Mouse (Mus musculus): ENCODE data around the gene Prkab1. TPM values are rescaled to one million over a fixed set of nuclear protein-coding genes. Genes with fewer than 3 reads are reported as not detected.

Prkab1 gene
- polyA plus RNA-seq, 1 experiment from 2014 or later = 47.7 TPM

DNA sequence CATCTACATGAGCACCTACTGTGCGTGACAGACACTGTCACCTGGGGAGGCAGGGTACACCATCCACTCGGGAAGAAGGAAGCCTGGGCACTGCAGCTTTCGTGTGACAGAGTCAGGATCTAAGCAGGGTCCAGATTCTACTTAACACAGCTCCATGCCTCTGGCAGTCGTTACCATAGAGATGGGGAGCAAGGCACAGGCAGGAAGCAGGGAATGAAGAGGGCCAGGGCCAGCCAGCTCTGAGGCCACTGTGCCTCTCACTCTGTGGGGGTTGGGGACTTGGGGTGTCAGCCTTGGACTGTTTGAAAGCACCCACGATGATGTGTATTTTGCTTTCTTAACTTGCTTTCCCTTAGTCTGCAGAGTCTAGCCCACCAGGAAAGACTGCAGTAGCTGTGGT lies 46.1 kb downstream of the Prkab1 start:
- H3K4me2 ChIP-seq (replicated peaks) = no peak overlapping the region
- H3K9me3 ChIP-seq (ENCODE audit: control insufficient read depth, low read length) = no peaks in the 10 kb centered on the region
- H3K27me3 ChIP-seq (ENCODE audit: control insufficient read depth, insufficient read depth, low read length) = no peaks in the 10 kb centered on the region
- WGBS = 61% methylated on average over 5 of the region's 5 CpGs
- DNase-seq (ENCODE audit: low spot score) (no peak), ATAC-seq (ENCODE audit: low FRiP score) (peak; percentile 40; the same call in 1 of the 2 replicates)
- no peak overlapping the region for H3K4me3 ChIP-seq (replicated peaks; ENCODE audit: low read length)
- H3K27ac ChIP-seq = peak overlapping the region; percentile 12; the same call in 1 of the 2 replicates
- no peak overlapping the region for H3K9ac ChIP-seq
- H3K36me3 ChIP-seq (replicated peaks; ENCODE audit: control insufficient read depth, insufficient read depth) = peaks cover 8% of the 10 kb centered on the region; the same call in 1 of the 2 replicates
- H3K4me1 ChIP-seq (replicated peaks; ENCODE audit: control insufficient read depth, insufficient read depth, low read length) = peaks cover 3% of the 10 kb centered on the region; the same call in 1 of the 2 replicates

DNA sequence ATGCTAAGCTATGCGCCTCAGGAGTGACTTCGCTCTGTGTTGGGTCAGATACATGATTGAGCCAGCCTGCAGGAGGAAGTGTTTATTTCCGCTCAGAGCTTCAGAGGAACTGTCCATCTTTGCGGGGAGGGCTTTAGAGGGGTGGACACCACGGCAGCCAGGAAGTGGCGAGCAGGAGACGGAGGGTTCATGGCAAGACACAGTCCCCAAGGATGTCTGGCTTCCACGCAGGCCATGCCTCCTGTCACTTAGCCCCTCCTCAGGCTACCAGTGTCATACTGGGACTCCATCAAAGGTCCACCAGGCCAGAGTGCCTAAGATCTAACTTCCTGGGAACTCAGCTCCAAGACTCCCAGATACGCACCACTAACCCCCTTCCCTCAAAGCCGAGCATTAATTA lies 46.6 kb downstream of the Prkab1 start:
- WGBS = 75% methylated on average over 10 of the region's 10 CpGs

GRCm38 (mm10) chr5:115977266-115977665 lies 47.0 kb downstream of the Prkab1 start:
- no peak for DNase-seq (ENCODE audit: low spot score)
- Histone ChIP-seq H3K4me3 (replicated peaks; ENCODE audit: low read length) (no peak overlapping the region), H3K4me2 (replicated peaks) (no peak overlapping the region), H3K9ac (no peak overlapping the region), H3K27ac (no peak overlapping the region), H3K36me3 (replicated peaks; ENCODE audit: control insufficient read depth, insufficient read depth) (peaks cover 8% of the 10 kb centered on the region; the same call in 1 of the 2 replicates), H3K9me3 (ENCODE audit: control insufficient read depth, low read length) (no peaks in the 10 kb centered on the region), H3K4me1 (replicated peaks; ENCODE audit: control insufficient read depth, insufficient read depth, low read length) (peaks cover 3% of the 10 kb centered on the region; the same call in 1 of the 2 replicates), H3K27me3 (ENCODE audit: control insufficient read depth, insufficient read depth, low read length) (no peaks in the 10 kb centered on the region)
- ATAC-seq (ENCODE audit: low FRiP score) = no peak
- WGBS = 73% methylated on average over 10 of the region's 10 CpGs

More for the DNA sequence above, 46.6 kb downstream of the Prkab1 start:
- no peak for DNase-seq (ENCODE audit: low spot score)
- H3K9ac ChIP-seq = no peak overlapping the region
- peaks cover 8% of the 10 kb centered on the region; the same call in 1 of the 2 replicates for H3K36me3 ChIP-seq (replicated peaks; ENCODE audit: control insufficient read depth, insufficient read depth)
- H3K27ac ChIP-seq = no peak overlapping the region
- peaks cover 3% of the 10 kb centered on the region; the same call in 1 of the 2 replicates for H3K4me1 ChIP-seq (replicated peaks; ENCODE audit: control insufficient read depth, insufficient read depth, low read length)
- H3K27me3 ChIP-seq (ENCODE audit: control insufficient read depth, insufficient read depth, low read length) = no peaks in the 10 kb centered on the region
- ATAC-seq (ENCODE audit: low FRiP score) = no peak
- H3K9me3 ChIP-seq (ENCODE audit: control insufficient read depth, low read length) = no peaks in the 10 kb centered on the region
- no peak overlapping the region for H3K4me3 ChIP-seq (replicated peaks; ENCODE audit: low read length)
- no peak overlapping the region for H3K4me2 ChIP-seq (replicated peaks)

GRCm38 (mm10) chr5:115976446-115976845 lies 47.9 kb downstream of the Prkab1 start:
- Histone ChIP-seq H3K4me3 (replicated peaks; ENCODE audit: low read length) (no peak overlapping the region), H3K9me3 (ENCODE audit: control insufficient read depth, low read length) (no peaks in the 10 kb centered on the region), H3K4me1 (replicated peaks; ENCODE audit: control insufficient read depth, insufficient read depth, low read length) (peaks cover 3% of the 10 kb centered on the region; the same call in 1 of the 2 replicates), H3K27ac (no peak overlapping the region), H3K27me3 (ENCODE audit: control insufficient read depth, insufficient read depth, low read length) (no peaks in the 10 kb centered on the region), H3K4me2 (replicated peaks) (no peak overlapping the region), H3K9ac (no peak overlapping the region), H3K36me3 (replicated peaks; ENCODE audit: control insufficient read depth, insufficient read depth) (0 out of 2 replicates have a peak, but pooled peaks cover 8% of the 10 kb centered on the region)
- 87% methylated on average over 5 of the region's 5 CpGs for WGBS
- ATAC-seq (ENCODE audit: low FRiP score) (no peak), DNase-seq (ENCODE audit: low spot score) (no peak)

DNA sequence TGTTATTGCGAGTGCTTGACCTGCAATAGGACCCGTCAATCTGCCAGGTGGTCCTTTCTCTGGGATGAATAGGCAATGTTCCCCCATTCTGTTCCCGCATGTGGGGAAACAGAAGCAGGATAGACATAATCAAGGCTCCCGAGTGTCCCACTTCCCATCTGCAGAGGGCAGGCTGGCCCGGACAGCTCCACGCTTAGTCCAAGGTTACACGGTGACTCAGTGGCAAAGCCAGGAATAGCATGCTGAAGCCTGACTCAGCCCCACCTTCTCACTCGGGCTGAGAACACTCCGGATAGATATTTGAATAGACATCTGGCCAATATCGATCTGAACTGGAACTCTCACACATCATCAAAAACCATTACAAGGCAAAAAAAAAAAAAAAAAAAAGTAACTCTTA lies 48.6 kb downstream of the Prkab1 start:
- Histone ChIP-seq H3K27ac (no peak overlapping the region), H3K4me3 (replicated peaks; ENCODE audit: low read length) (no peak overlapping the region), H3K36me3 (replicated peaks; ENCODE audit: control insufficient read depth, insufficient read depth) (0 out of 2 replicates have a peak, but pooled peaks cover 8% of the 10 kb centered on the region), H3K4me2 (replicated peaks) (no peak overlapping the region), H3K4me1 (replicated peaks; ENCODE audit: control insufficient read depth, insufficient read depth, low read length) (peaks cover 3% of the 10 kb centered on the region; the same call in 1 of the 2 replicates), H3K9ac (no peak overlapping the region), H3K9me3 (ENCODE audit: control insufficient read depth, low read length) (no peaks in the 10 kb centered on the region), H3K27me3 (ENCODE audit: control insufficient read depth, insufficient read depth, low read length) (no peaks in the 10 kb centered on the region)
- WGBS = 89% methylated on average over 10 of the region's 10 CpGs
- ATAC-seq (ENCODE audit: low FRiP score) = no peak
- no peak for DNase-seq (ENCODE audit: low spot score)

- no peaks in the 10 kb centered on the region for H3K27me3 ChIP-seq (ENCODE audit: control insufficient read depth, insufficient read depth, low read length)
- 91% methylated on average over 15 of the region's 15 CpGs for WGBS
Measured at GRCm38 (mm10) chr5:115971236-115971635, 53.1 kb downstream of the Prkab1 start.

More at GRCm38 (mm10) chr5:115971236-115971635, 53.1 kb downstream of the Prkab1 start:
- Histone ChIP-seq H3K9me3 (ENCODE audit: control insufficient read depth, low read length) (no peaks in the 10 kb centered on the region), H3K4me1 (replicated peaks; ENCODE audit: control insufficient read depth, insufficient read depth, low read length) (no peaks in the 10 kb centered on the region), H3K4me3 (replicated peaks; ENCODE audit: low read length) (no peak overlapping the region), H3K9ac (no peak overlapping the region), H3K27ac (no peak overlapping the region), H3K4me2 (replicated peaks) (no peak overlapping the region), H3K36me3 (replicated peaks; ENCODE audit: control insufficient read depth, insufficient read depth) (0 out of 2 replicates have a peak, but pooled peaks cover 15% of the 10 kb centered on the region)
- ATAC-seq (ENCODE audit: low FRiP score) = no peak
- no peak for DNase-seq (ENCODE audit: low spot score)

Other genes with a start within 250 kb of the Prkab1 start
- 27.0 and 27.5 TPM in 2 replicates for gene Cit, start 179.2 kb downstream of the Prkab1 start, polyA plus RNA-seq (2014; fragmentation: Nextera tagmentation; extraction: Ambion mirVana)
- not detected in 2 replicates for gene Tmem233, start 58.7 kb upstream of the Prkab1 start, polyA plus RNA-seq (2014; fragmentation: Nextera tagmentation; extraction: Ambion mirVana)